Mouse (Mus musculus) small intestine, adult 2 months (tissue): ENCODE results near the gene Fam207a.

Experiments
- CTCF ChIP-seq: fragments of 200-500 bp; IDR thresholded peaks from 2 replicates; pipeline ENCODE4 v1.5.1; 2012; ENCODE audit warnings: low read depth, mild to moderate bottlenecking, control low read depth, inconsistent platforms, low read length, moderate library complexity, mixed read lengths; ENCODE audit not compliant: insufficient replicate concordance, insufficient read length; ENCODE audit errors: extremely low read depth
- POLR2A ChIP-seq: fragments of 200-500 bp; IDR thresholded peaks from 2 replicates; pipeline ENCODE4 v1.6.1; 2012; ENCODE audit warnings: low read depth, mild to moderate bottlenecking, control low read depth, inconsistent platforms, low read length, moderate library complexity

DNA sequence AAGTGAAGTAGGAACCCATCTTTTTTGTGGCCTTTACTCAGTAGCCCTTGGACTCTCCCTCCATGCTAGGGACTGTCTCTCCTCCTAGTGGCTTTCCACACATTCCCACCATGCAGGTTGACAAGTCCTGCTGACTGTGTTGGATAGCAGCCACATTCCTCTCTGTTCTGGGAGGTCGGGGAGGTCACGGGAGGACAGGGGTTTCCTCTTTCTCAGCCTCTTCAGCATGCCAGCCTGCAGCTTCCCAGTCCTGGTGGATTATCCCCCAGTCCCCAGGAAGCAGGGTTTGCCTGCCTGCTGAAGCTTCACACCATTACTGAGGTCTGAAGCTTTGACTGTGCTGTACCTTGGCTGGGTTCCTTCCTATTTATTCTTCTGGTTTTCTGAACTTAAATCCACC lies 67.8 kb downstream of the Fam207a start:
- TF ChIP-seq CTCF, result no peak
- TF ChIP-seq POLR2A, result no peak
